Mouse (Mus musculus) monocyte, adult 2 months (primary cell): ENCODE measurements around the gene Hacd3.

Source experiments
- DNase-seq, 2 experiments: peaks; one replicate each; pipeline ENCODE4 v3.0.0; 2022; ENCODE audit warnings: low spot score in 2 of 2, low read depth in 1 of 2

Hacd3 gene

DNA sequence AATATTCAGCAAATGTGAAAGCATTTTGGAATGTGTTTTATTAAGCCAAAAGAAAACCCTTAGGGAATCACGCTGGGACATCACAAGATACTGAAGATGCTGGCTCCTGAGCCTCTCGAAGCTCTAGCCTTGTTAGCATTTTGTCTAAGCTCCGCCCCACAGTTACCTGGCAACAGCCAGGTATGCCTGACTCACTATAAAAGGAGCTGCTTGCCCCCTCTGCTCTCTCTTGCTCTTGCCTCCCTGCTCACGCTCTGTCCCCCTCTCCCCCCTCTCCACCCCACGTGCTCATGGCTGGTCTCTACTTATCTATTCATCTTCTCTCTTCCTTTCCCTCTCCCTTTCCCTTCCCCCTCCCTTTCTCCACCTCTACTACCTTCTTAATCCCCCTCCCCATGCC is 69.4 kb downstream of the Hacd3 start:
- no peak for DNase-seq

DNA sequence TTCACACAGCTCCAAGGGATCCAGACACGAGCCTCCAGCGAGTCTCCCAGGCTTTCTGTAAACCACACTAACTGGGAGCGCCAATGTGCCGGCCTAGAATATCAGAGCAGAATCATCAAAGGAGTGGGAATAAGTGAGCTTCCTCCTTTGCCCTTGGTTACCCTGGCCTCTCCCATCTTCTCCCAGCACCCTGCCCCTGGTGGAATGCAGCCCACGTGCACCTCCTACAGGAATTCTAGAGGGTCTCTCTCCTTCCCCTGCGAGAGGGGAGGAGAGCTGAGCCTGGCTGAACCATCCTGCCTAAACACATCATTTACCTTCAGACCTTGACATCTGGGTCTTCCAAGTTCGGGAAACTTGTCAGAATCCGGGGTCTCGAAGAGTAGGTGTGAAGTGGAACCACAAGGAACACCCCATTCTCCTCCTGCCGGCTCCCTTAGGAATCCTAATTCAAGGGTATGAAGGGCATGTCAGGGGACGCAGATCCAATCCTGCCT is 70.3 kb downstream of the Hacd3 start, which contains the start of gene Slc24a1:
Slc24a1 (minus strand) TSS at position 447 of the 497 bp plus-strand sequence.
- no peak for DNase-seq

DNA sequence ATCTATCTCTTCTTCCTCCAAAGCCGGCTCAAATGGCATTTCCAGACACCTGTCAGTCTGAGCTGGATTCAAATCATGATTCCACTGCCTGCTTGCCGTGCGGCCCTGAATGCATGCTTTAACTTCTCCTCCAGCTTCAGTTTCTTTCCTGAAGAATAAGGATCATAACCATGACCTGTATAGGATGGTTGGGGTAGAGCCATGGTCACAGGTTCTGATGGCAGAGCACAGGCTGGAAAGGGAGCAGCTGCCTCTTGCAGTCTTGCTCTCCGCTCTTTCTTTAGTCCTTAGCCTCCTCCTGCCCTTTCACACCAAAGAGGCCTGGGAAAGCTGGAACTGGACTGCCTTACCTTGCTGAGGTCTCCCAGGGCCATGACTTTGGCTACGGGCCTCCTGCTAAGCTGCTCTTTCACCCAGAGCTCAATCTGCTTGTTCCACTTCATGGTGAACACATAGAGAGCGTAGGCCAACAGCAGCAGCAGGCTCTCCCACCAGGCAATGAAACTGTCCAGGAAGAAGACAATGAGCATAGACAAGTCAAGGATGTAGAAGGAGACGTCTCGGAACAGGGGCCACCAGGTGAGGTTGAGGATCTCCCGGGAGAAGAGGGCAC is 73.9 kb downstream of the Hacd3 start:
- no peak for DNase-seq

DNA sequence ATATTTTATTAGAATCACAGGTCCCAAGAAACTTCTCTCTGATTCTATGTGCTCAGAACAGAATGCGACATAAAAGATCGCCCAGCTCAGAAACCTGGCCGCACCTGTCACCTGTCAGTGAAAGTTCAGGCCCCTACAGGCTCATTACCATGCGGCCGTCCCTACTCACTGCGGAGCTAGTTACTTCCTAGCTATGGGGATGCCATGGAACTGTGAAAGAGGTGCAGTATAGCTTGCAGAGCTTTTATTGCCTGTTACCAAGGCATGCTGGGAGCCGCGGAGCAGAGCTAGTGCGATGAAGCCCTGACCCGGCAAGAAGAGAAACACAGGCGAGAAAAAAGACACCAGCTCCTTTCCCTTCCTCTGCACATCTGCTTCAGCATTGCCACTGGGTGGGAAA is 77.5 kb downstream of the Hacd3 start:
- DNase-seq: no peak

DNA sequence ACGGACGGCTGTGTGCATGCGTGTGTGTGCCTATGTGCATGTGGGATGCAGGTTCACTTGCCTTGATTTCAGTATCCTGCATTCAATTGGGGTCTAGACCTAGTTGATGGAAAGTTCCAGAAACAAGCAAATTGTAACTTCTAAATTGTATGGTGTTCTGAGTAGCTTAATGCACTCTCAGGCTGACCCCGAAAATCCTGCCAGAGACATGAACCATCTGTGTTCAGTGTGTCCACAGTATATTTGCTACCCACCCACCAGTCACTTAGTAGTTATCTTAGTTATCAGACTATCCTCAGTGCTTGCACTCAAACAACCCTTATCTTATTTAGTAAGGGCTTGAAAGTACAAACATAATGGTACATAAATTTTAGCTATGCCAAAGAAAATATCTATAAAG is 79.8 kb downstream of the Hacd3 start:
- DNase-seq: no peak

DNA sequence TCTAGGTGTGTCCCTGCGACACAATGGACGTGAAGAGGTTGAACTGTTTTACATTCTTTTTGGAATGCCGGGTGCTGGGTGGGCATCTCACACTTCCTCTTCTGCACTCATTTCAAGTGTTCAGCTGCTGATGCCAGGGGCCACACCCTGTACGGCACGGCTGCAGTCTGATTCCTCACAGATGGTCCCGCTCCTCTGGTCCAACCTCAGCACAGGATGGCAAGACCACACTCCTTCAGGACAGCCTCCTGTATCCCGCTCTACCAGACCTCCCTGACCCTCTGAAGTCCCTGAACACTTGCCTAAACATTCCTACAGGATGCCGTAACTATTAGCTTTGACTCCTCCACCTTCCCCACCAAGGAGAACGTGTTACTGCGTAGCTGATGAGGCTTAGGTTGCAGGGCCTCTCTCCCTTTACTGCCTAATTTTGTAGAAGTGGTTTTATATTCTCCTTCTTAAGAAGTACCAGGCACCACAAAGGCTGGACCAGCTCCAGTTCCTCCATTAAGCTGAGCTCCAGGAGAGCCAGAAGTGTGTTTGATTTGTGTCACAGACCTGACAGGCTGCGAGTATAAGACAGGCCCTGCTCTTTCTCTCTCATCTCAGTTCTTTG is 80.7 kb downstream of the Hacd3 start:
- DNase-seq: no peak

DNA sequence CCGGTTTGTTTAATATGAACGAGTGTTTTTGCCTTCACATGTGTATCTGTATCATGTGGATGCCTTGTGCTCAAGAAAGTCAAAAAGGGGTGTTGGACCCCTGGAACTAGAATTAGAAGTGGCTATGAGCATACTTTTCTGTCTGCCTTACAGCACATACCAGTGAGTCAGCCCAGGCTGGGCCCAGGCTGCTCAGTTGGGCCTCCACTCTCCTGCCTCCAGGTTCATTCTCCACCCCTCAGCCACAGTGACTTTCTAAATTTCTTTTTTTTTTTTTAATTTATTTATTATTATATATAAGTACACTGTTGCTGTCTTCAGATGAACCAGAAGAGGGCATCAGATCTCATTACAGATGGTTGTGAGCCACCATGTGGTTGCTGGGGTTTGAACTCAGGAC is 81.7 kb downstream of the Hacd3 start:
- DNase-seq: no peak

DNA sequence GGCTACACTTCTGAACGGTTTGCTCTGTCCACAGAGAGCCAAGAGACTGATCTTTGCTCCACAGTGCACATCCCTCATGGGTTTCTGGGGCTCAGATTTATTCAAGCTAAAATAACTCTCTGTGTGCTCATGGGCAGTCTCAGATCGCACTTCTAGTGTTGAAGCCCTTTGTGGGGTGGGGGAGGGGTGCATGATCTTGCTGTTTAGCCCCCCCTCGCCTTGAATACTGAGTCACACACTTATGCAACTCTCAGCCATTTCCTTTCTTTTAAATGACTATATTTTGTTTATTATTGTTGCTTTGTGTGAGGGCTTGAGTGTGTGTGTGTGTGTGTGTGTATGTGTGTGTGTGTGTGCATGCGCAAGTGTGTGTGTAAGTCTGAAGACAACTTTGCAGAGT is 82.2 kb downstream of the Hacd3 start:
- no peak for DNase-seq

DNA sequence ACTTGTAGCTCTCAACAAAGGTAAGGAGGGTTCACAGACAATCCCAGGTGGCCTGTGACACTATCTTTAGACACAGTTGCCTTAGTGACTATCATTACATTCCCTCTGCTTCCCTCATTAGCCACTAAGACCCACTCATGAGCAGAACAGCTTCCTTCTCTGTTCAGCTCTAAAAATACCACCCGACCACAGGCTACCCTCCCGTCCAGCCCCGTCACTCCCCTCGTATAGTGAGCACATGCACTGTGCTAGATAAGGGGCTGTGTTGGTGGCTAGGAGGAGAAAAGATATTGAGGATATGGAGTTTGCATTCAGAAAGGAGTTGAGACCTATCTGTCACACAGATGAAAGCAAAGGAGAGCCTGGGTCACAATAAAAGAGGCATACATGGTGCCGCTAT is 83.0 kb downstream of the Hacd3 start:
- no peak for DNase-seq

DNA sequence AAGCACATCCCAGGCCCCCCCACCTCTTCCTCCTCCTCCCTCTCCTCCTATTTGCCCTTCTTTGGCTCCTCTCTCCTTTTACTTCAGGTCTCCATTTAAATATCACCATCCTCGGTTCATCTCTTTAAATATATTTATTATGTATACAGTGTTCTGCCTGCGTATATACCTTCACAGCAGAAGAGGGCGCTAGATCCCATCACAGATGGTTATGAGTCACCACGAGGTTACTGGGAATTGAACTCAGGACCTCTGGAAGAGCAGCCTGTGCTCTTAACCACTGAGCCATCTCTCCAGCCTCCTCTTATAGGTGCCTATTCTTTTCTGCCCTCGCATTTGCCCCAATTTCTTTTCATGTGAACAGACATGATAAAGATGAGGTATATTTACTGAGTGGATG is 84.0 kb downstream of the Hacd3 start:
- no peak for DNase-seq
